Mouse (Mus musculus) heart, embryonic 11.5 days (tissue): ENCODE results near the gene Kif5a. TPM values are rescaled to one million over a fixed set of nuclear protein-coding genes. Genes with fewer than 3 reads are reported as not detected.

Experiments
- ATAC-seq: fragments of 200-750 bp; cut with Nextera tagmentation; replicated peaks from 2 replicates; pipeline ENCODE4 v1.8.0; 2017; ENCODE audit warnings: moderate library complexity; ENCODE audit not compliant: insufficient number of reproducible peaks, low FRiP score, low TSS enrichment
- H3K27ac ChIP-seq: fragments of 300-500 bp; sonication (generic); 2 replicates; pipeline ENCODE4 v1.5.1; 2014; ENCODE audit warnings: mild to moderate bottlenecking, low read depth, low read length
- H3K27me3 ChIP-seq: fragments of 300-500 bp; sonication (generic); 2 replicates; pipeline ENCODE4 v1.6.1; 2014; ENCODE audit warnings: mild to moderate bottlenecking, low read length, mixed read lengths; ENCODE audit not compliant: control insufficient read depth, insufficient read depth
- H3K36me3 ChIP-seq: fragments of 300-500 bp; sonication (generic); 2 replicates; pipeline ENCODE4 v1.6.1; 2014; ENCODE audit warnings: mild to moderate bottlenecking, low read length, moderate library complexity, mixed read lengths; ENCODE audit not compliant: control insufficient read depth, insufficient read depth
- H3K4me1 ChIP-seq: fragments of 300-500 bp; sonication (generic); 2 replicates; pipeline ENCODE4 v1.6.1; 2014; ENCODE audit warnings: low read length; ENCODE audit not compliant: control insufficient read depth, insufficient read depth
- H3K4me2 ChIP-seq: fragments of 300-500 bp; sonication (generic); 2 replicates; pipeline ENCODE4 v1.6.1; 2014; ENCODE audit warnings: mild to moderate bottlenecking, moderate library complexity
- H3K4me3 ChIP-seq: fragments of 300-500 bp; sonication (generic); 2 replicates; pipeline ENCODE4 v1.5.1; 2014; ENCODE audit warnings: low read depth, low read length
- H3K9ac ChIP-seq: fragments of 300-500 bp; sonication (generic); 2 replicates; pipeline ENCODE4 v1.6.1; 2014; ENCODE audit warnings: mild to moderate bottlenecking, low read depth, low read length, moderate library complexity
- H3K9me3 ChIP-seq: fragments of 300-500 bp; sonication (generic); replicated peaks from 2 replicates; pipeline ENCODE4 v1.6.1; 2016; ENCODE audit warnings: low read length; ENCODE audit not compliant: control insufficient read depth
- WGBS: fragments of 180-500 bp; shearing (Covaris S2); extraction: QIAGEN DNeasy Blood & Tissue Kit; methylation state at CpG from one replicate; pipeline ENCODE4 v1.1.7; 2014; ENCODE audit not compliant: insufficient replicate concordance; 5-methylcytosine and 5-hydroxymethylcytosine counted together
- polyA plus RNA-seq: library from polyadenylated mRNA; unstranded; fragments of >200 nt; fragmentation: Nextera tagmentation; extraction: Ambion mirVana; gene quantifications from 2 replicates; pipeline ENCODE4 v1.2.1, GENCODE M21; 2014

Kif5a gene
- polyA plus RNA-seq, 1 experiment from 2014 or later, result 1.6 TPM

GRCm38 (mm10) chr10:127286730-127287129, 23.6 kb upstream of the Kif5a start:
- H3K36me3 ChIP-seq, result peaks cover 43% of the 10 kb centered on the region
- H3K4me3 ChIP-seq, result peak overlapping the region; percentile 84
- no peaks in the 10 kb centered on the region for H3K27me3 ChIP-seq
- no peak overlapping the region for H3K9ac ChIP-seq
- no peaks in the 10 kb centered on the region for H3K9me3 ChIP-seq
- H3K4me2 ChIP-seq, result peak overlapping the region; percentile 93
- WGBS, result 77% methylated on average over 7 of the region's 7 CpGs
- no peak for ATAC-seq
- peaks cover 30% of the 10 kb centered on the region for H3K4me1 ChIP-seq
- no peak overlapping the region for H3K27ac ChIP-seq

GRCm38 (mm10) chr10:127286194-127286593, 23.0 kb upstream of the Kif5a start:
- Histone ChIP-seq H3K4me2 (no peak overlapping the region; the same call in 1 of the 2 replicates), H3K9me3 (no peaks in the 10 kb centered on the region), H3K4me1 (peaks cover 27% of the 10 kb centered on the region), H3K9ac (no peak overlapping the region), H3K4me3 (peak overlapping the region; percentile 3; the same call in 1 of the 2 replicates), H3K27ac (no peak overlapping the region), H3K36me3 (peaks cover 48% of the 10 kb centered on the region), H3K27me3 (no peaks in the 10 kb centered on the region)
- no peak for ATAC-seq
- WGBS, result 77% methylated on average over 7 of the region's 7 CpGs

GRCm38 (mm10) chr10:127285644-127286043, 22.5 kb upstream of the Kif5a start:
- no peaks in the 10 kb centered on the region for H3K27me3 ChIP-seq
- no peak for ATAC-seq
- no peak overlapping the region for H3K9ac ChIP-seq
- no peaks in the 10 kb centered on the region for H3K9me3 ChIP-seq
- peaks cover 53% of the 10 kb centered on the region for H3K36me3 ChIP-seq
- H3K4me1 ChIP-seq, result peaks cover 27% of the 10 kb centered on the region
- 80% methylated on average over 13 of the region's 13 CpGs for WGBS
- H3K27ac ChIP-seq, result no peak overlapping the region
- peak overlapping the region; percentile 3; the same call in 1 of the 2 replicates for H3K4me3 ChIP-seq
- no peak overlapping the region for H3K4me2 ChIP-seq

GRCm38 (mm10) chr10:127284724-127285500, 21.8 kb upstream of the Kif5a start:
- H3K9me3 ChIP-seq, result no peaks in the 10 kb centered on the region
- ATAC-seq, result no peak
- peaks cover 58% of the 10 kb centered on the region for H3K36me3 ChIP-seq
- H3K9ac ChIP-seq, result no peak overlapping the region
- H3K27ac ChIP-seq, result no peak overlapping the region
- 83% methylated on average over 11 of the region's 11 CpGs for WGBS
- H3K4me1 ChIP-seq, result peaks cover 26% of the 10 kb centered on the region
- H3K27me3 ChIP-seq, result no peaks in the 10 kb centered on the region
- no peak overlapping the region for H3K4me2 ChIP-seq
- H3K4me3 ChIP-seq, result no peak overlapping the region

GRCm38 (mm10) chr10:127284105-127284622, 21.0 kb upstream of the Kif5a start:
- 93% methylated on average over 7 of the region's 7 CpGs for WGBS
- Histone ChIP-seq H3K27me3 (no peaks in the 10 kb centered on the region), H3K36me3 (peaks cover 60% of the 10 kb centered on the region), H3K4me3 (no peak overlapping the region), H3K9me3 (no peaks in the 10 kb centered on the region), H3K4me1 (peaks cover 21% of the 10 kb centered on the region), H3K4me2 (no peak overlapping the region), H3K9ac (no peak overlapping the region), H3K27ac (no peak overlapping the region)
- ATAC-seq, result no peak

GRCm38 (mm10) chr10:127282620-127283215, 19.6 kb upstream of the Kif5a start:
- Histone ChIP-seq H3K27ac (no peak overlapping the region), H3K9me3 (no peaks in the 10 kb centered on the region), H3K27me3 (no peaks in the 10 kb centered on the region), H3K4me3 (no peak overlapping the region), H3K4me2 (no peak overlapping the region), H3K36me3 (peaks cover 70% of the 10 kb centered on the region), H3K9ac (no peak overlapping the region), H3K4me1 (peaks cover 18% of the 10 kb centered on the region)
- 83% methylated on average over 13 of the region's 13 CpGs for WGBS
- ATAC-seq, result no peak

GRCm38 (mm10) chr10:127281316-127281715, 18.2 kb upstream of the Kif5a start:
- H3K36me3 ChIP-seq, result peaks cover 74% of the 10 kb centered on the region
- H3K4me3 ChIP-seq, result no peak overlapping the region
- no peak overlapping the region for H3K27ac ChIP-seq
- 89% methylated on average over 8 of the region's 8 CpGs for WGBS
- H3K9me3 ChIP-seq, result no peaks in the 10 kb centered on the region
- H3K4me1 ChIP-seq, result peaks cover 5% of the 10 kb centered on the region; the same call in 1 of the 2 replicates
- H3K27me3 ChIP-seq, result no peaks in the 10 kb centered on the region
- H3K9ac ChIP-seq, result no peak overlapping the region
- no peak overlapping the region for H3K4me2 ChIP-seq
- ATAC-seq, result no peak

- H3K9me3 ChIP-seq, result no peaks in the 10 kb centered on the region
- H3K27ac ChIP-seq, result no peak overlapping the region
- H3K4me1 ChIP-seq, result no peaks in the 10 kb centered on the region
- WGBS, result 93% methylated on average over 2 of the region's 2 CpGs
- H3K4me2 ChIP-seq, result no peak overlapping the region
- no peak for ATAC-seq
- no peak overlapping the region for H3K9ac ChIP-seq
- no peaks in the 10 kb centered on the region for H3K27me3 ChIP-seq
- H3K4me3 ChIP-seq, result no peak overlapping the region
- H3K36me3 ChIP-seq, result peaks cover 74% of the 10 kb centered on the region
Observed at GRCm38 (mm10) chr10:127279730-127280129, 16.6 kb upstream of the Kif5a start.
